Mouse (Mus musculus) CH12.LX (cell line): Measurements from ENCODE around the gene Hist2h2ac.

Experiments used
- CTCF ChIP-seq, 2 experiments: IDR thresholded peaks in 1 of 2; conservative IDR thresholded peaks in 1 of 2; 2 replicates each; pipeline ENCODE4 v1.5.1; 2011 to 2012; ENCODE audit warnings: low read depth in 2 of 2, low read length in 2 of 2, improper control_type of control experiment in 1 of 2, inconsistent platforms in 1 of 2, mild to moderate bottlenecking in 1 of 2, moderate library complexity in 1 of 2
- EP300 ChIP-seq: IDR thresholded peaks from 2 replicates; pipeline ENCODE4 v1.6.1; 2011; ENCODE audit warnings: low read length, improper control_type of control experiment
- MXI1 ChIP-seq: IDR thresholded peaks from 2 replicates; pipeline ENCODE4 v1.6.1; 2011; ENCODE audit warnings: mild to moderate bottlenecking, low read depth, low read length, improper control_type of control experiment

DNA sequence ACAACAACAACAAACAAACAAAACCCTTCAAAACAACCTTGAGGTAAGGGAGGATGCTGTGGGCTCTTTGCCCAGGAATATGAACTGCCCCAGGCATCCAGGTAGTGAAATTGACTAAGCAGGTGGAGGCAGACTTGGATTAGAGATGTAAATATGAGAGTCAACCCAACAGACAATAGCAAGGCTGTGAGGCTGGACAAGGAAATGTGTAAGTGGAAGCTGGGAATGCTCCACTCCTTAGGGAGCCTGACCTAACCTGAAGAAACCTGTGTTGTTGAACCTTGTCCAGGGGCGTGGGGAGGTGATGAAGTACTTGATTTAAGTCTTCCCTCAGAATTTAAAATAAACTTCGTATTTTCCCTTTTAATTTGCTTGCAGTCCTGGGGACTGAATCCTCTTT lies 41.8 kb downstream of the Hist2h2ac start:
- TF ChIP-seq MXI1 (no peak), CTCF (conservative IDR thresholded peaks at IDR 0.05 in 1 of 2, IDR thresholded peaks at IDR 0.05 in 1 of 2; ENCODE audit: low read depth in 2 of 2, low read length in 2 of 2) (no peak), EP300 (no peak)
